Mouse (Mus musculus): ENCODE measurements around the gene Cecr2. TPM values are rescaled to one million over a fixed set of nuclear protein-coding genes. Genes with fewer than 3 reads are reported as not detected.
"Not testable (repeated sequence)": the region's sequence is repeated elsewhere in the genome, so short reads cannot be mapped to it uniquely, and the experiment has no call there.

Cecr2 gene
- polyA plus RNA-seq, 1 experiment from 2014 or later: 2.7 TPM

DNA sequence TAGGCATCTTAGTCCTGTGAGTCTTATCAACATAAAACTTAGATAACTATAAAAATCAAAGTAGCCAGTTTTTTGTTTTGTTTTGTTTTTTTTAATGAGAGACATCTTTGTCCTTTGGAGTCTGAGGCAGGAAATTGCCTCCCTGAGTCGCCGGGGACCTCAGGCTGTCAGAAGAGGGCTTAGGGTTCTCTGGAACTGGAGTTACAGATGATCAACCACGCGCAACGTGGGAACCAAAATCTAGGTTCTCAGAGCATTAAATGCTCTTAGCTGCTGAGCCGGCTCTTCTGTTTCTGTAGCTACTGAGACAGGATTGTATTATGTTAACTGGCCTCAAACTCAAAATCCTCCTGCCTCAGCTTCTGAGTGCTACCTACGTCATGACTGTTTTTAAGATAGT is 22.4 kb upstream of the Cecr2 start:
- DNase-seq (ENCODE audit: low read depth, low spot score): no peak
- ATAC-seq: no peak
- in situ Hi-C loops (cut with MboI; ENCODE audit: low pct_unique_long_range_greater_than_20kb): no loop called here
- POLR2A ChIA-PET: no interaction called here
- CTCF ChIA-PET: no interaction called here
- H3K27me3 ChIP-seq: no peaks in the 10 kb centered on the region
- no peak for TF ChIP-seq CTCF (IDR thresholded peaks at IDR 0.05)

DNA sequence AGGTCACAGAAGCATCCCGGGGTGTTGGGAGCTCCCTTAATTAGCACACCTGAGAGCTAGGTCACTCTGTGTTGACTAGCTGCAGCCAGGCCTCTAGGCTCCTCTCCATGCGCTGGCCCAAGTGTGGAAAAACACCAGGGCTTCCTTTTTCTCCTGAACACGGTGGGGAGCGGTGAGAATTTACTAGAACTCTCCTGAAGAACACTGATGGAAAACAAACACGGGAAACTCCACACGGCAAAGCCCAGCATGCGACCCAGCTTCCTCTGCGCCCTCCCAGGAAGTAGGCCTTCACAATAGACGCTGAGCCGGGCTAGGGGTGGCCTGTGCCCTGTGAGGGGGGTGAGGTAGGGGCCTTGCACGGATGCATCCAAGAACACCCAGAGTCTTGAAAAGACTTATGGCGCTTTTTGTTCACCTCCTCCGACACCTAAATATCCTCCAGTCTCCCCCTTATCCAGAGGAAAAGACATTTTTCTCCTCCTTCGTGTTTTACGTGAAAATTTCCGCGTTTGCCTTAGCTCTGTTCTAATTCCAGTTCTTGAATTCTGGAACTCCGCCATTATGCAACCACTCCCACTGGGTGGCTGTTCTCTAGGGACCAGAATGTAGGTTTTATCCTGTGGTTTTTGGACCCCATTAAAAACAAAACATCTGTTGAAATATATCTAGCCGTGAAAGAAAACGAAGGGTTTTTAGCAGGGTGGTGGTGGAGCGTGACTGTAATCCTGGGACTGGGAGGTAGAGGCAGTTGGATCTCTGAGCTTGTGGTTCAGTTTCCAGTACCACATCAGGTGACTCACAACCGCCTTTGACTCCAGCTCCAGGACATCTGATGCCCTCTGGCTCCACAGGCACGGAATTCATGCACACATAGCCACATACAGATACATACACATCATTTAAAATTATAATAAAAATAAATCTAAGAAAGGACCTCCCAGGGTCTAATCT is 21.5 kb upstream of the Cecr2 start:
- DNase-seq (ENCODE audit: low read depth, low spot score): no peak
- no peak for ATAC-seq
- CTCF ChIA-PET: no interaction called here
- H3K27me3 ChIP-seq: no peaks in the 10 kb centered on the region
- POLR2A ChIA-PET: no interaction called here
- in situ Hi-C loops (cut with MboI; ENCODE audit: low pct_unique_long_range_greater_than_20kb): no loop called here
- TF ChIP-seq CTCF (IDR thresholded peaks at IDR 0.05): no peak

- ATAC-seq; H3K27me3 ChIP-seq; in situ Hi-C loops (cut with MboI; ENCODE audit: low pct_unique_long_range_greater_than_20kb); DNase-seq (ENCODE audit: low read depth, low spot score); POLR2A ChIA-PET: not testable (repeated sequence)
- CTCF ChIA-PET: interaction anchor here (0.8 kb wide), 1 partner anchor 12 kb away, joined by 3 read pairs; no protein-coding TSS in a partner anchor
Observed at GRCm38 (mm10) chr6:120647246-120648028, 18.7 kb upstream of the Cecr2 start.

DNA sequence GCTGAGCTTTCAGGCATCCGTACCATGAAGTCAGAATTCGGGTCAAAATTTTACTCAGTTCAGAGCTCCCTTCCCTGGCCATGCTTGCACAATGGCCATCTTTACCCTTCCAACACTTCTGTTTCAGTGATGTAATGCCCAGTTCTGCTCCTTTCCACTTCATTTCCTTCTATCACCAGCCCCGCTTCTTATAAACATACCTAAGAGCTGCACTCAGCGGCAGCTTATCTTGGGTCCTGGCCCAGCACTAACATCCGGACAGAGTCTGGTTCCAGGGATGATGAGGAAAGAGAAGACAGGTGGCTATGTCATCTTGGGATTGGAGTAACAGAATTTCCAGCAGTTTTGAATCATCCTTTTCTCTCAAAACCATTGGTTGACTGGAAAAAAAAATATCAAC is 18.0 kb upstream of the Cecr2 start:
- in situ Hi-C loops (cut with MboI; ENCODE audit: low pct_unique_long_range_greater_than_20kb): no loop called here
- CTCF ChIA-PET: interaction anchor here (0.8 kb wide), 1 partner anchor 13 kb away, joined by 3 read pairs; no protein-coding TSS in a partner anchor
- no peaks in the 10 kb centered on the region for H3K27me3 ChIP-seq
- TF ChIP-seq CTCF (IDR thresholded peaks at IDR 0.05): no peak
- DNase-seq (ENCODE audit: low read depth, low spot score) (no peak), ATAC-seq (peak; percentile 62)
- POLR2A ChIA-PET: no interaction called here

GRCm38 (mm10) chr6:120652666-120653065 is 13.5 kb upstream of the Cecr2 start:
- in situ Hi-C loops (cut with MboI; ENCODE audit: low pct_unique_long_range_greater_than_20kb): no loop called here
- ATAC-seq (no peak), DNase-seq (ENCODE audit: low read depth, low spot score) (no peak)
- TF ChIP-seq CTCF (IDR thresholded peaks at IDR 0.05): no peak
- no peaks in the 10 kb centered on the region for H3K27me3 ChIP-seq
- ChIA-PET POLR2A (no interaction called here), CTCF (no interaction called here)

DNA sequence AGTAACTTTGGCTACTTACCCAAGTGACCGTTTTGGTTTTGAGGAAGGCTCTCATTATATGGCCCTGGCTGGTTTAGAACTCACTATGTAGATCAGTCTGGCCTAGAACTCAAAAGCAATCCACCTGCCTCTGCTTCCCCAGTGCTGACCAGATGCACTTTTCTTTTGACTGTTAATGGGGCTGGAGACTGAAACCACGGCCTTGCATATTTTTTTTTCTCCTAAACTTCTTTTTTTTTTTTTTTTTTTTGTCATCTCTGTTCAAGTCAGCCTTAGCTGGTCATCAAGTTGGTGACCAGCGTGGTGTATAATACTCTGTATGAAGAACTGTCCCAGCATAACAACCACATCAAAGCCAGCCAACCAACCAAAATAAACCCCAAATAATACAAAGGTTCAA is 10.5 kb upstream of the Cecr2 start:
- ChIA-PET CTCF (no interaction called here), POLR2A (no interaction called here)
- DNase-seq (ENCODE audit: low read depth, low spot score) (no peak), ATAC-seq (no peak)
- H3K27me3 ChIP-seq: no peaks in the 10 kb centered on the region
- TF ChIP-seq CTCF (IDR thresholded peaks at IDR 0.05): no peak
- in situ Hi-C loops (cut with MboI; ENCODE audit: low pct_unique_long_range_greater_than_20kb): no loop called here

DNA sequence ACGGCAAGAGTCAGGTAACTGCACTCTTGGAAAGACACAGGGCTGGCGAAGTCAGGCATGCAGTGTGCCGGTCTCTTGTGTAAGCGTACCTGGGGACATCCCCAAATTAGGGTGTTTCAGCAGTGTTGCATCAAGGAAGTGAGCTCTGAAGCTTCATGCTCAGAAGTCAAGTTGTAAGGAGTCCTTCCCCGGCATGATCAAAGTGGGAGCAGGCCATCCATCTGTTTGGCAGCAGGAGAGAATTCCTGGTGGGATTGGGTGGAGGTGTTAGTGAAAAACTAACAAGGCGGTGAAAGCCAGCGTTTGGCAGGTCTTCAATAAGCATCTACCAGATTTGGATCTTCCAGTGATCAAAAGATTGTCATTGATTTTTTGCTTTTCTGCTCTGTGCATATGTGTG is 7.3 kb upstream of the Cecr2 start:
- no peaks in the 10 kb centered on the region for H3K27me3 ChIP-seq
- ChIA-PET POLR2A (no interaction called here), CTCF (no interaction called here)
- ATAC-seq (no peak), DNase-seq (ENCODE audit: low read depth, low spot score) (no peak)
- in situ Hi-C loops (cut with MboI; ENCODE audit: low pct_unique_long_range_greater_than_20kb): no loop called here
- TF ChIP-seq CTCF (IDR thresholded peaks at IDR 0.05): no peak

- CTCF ChIA-PET: no interaction called here
Observed at GRCm38 (mm10) chr6:120665415-120665815, 754 bp upstream of the Cecr2 start.

DNA sequence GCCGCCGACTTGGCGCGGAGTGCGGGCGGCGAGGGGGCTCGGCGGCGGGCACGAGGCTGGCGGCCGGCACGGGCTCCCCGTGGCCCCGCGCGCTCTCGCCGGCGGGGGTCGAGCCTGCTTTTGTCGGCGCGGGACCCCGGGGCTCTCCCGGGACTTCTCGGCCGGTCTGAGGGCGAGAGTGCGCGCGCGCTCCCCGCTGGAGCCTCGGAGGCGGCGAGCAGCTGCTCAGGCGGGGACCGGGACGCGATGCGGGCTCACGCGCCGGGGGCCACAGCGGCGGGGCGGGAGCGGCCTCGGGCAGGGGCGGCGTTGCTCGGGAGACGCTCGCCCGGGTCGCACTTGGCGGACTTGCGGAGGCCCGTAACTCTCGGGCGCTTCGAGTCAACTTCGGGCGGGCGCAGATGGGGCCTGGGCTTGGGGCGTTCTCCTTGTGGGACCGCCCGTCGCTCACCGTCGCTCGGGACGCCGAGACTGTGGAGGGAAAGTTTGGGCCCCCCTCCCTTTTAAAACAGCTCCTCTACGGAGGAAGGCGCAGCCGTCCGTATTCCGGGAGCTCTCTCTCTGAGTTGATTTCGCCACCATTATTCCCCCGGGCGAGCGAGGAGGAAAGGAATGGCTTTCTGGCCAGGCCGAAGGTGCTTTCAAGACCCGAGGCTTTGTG is 722 bp downstream of the Cecr2 start:
- CTCF ChIA-PET: no interaction called here
- ATAC-seq: peak; percentile 27
- peaks cover 43% of the 10 kb centered on the region for H3K27me3 ChIP-seq
- POLR2A ChIA-PET: no interaction called here
- no peak for TF ChIP-seq CTCF (IDR thresholded peaks at IDR 0.05)
- in situ Hi-C loops (cut with MboI; ENCODE audit: low pct_unique_long_range_greater_than_20kb): no loop called here
- DNase-seq (ENCODE audit: low read depth, low spot score): no peak

More at GRCm38 (mm10) chr6:120665415-120665815, 754 bp upstream of the Cecr2 start:
- no peak for TF ChIP-seq CTCF (IDR thresholded peaks at IDR 0.05)
- POLR2A ChIA-PET: interaction anchor here (0.6 kb wide), 1 partner anchor 112 kb away, joined by 3 read pairs; no protein-coding TSS in a partner anchor
- in situ Hi-C loops (cut with MboI; ENCODE audit: low pct_unique_long_range_greater_than_20kb): no loop called here
- ATAC-seq: no peak
- peaks cover 33% of the 10 kb centered on the region for H3K27me3 ChIP-seq
- no peak for DNase-seq (ENCODE audit: low read depth, low spot score)

GRCm38 (mm10) chr6:120667422-120667781 is 1.2 kb downstream of the Cecr2 start:
- peaks cover 45% of the 10 kb centered on the region for H3K27me3 ChIP-seq
- ChIA-PET CTCF (no interaction called here), POLR2A (no interaction called here)
- in situ Hi-C loops (cut with MboI; ENCODE audit: low pct_unique_long_range_greater_than_20kb): no loop called here
- ATAC-seq (no peak), DNase-seq (ENCODE audit: low read depth, low spot score) (no peak)
- no peak for TF ChIP-seq CTCF (IDR thresholded peaks at IDR 0.05)

- peaks cover 47% of the 10 kb centered on the region for H3K27me3 ChIP-seq
- ChIA-PET CTCF (no interaction called here), POLR2A (no interaction called here)
- no peak for ATAC-seq
- no peak for TF ChIP-seq CTCF (IDR thresholded peaks at IDR 0.05)
- DNase-seq (ENCODE audit: low read depth, low spot score): no peak
- in situ Hi-C loops (cut with MboI; ENCODE audit: low pct_unique_long_range_greater_than_20kb): no loop called here
Observed at GRCm38 (mm10) chr6:120667911-120668310, 1.7 kb downstream of the Cecr2 start.
